Mouse (Mus musculus): Measurements from ENCODE around the gene Dars. TPM values are rescaled to one million over a fixed set of nuclear protein-coding genes. Genes with fewer than 3 reads are reported as not detected.

The Dars gene
- polyA plus RNA-seq (2012; rRNA removed), result 5.5 and 7.6 TPM in 2 replicates

- peak within 1 kb of the TSS; percentile 98 for H3K4me3 ChIP-seq (ENCODE audit: extremely low read depth, insufficient read depth, insufficient read length)
- WGBS, result under 1% methylated on average over 68 of the region's 68 CpGs
- H3K4me1 ChIP-seq (ENCODE audit: control insufficient read depth, insufficient read depth, insufficient read length), result no peaks in the 10 kb centered on the region; the same call in 1 of the 2 replicates
- peak; percentile 78 to 89 for DNase-seq (ENCODE audit: low read depth in 1 of 2, low spot score in 2 of 2)
- 0 out of 2 replicates have a peak, but pooled peaks cover 1% of the 10 kb centered on the region for H3K36me3 ChIP-seq (ENCODE audit: control insufficient read depth, insufficient read depth, low read length)
- peak within 1 kb of the TSS; percentile 96 for H3K27ac ChIP-seq (ENCODE audit: insufficient read depth, low read length)
- H3K27me3 ChIP-seq (ENCODE audit: control insufficient read depth, insufficient read depth, low read length), result no peaks in the 10 kb centered on the region
- TF ChIP-seq POLR2A (IDR thresholded peaks at IDR 0.05; ENCODE audit: low read depth, low read length), result peak; percentile 87
- TF ChIP-seq CTCF (IDR thresholded peaks at IDR 0.05; ENCODE audit: extremely low read depth, insufficient read depth, insufficient read length, insufficient replicate concordance), result no peak
These were observed at the start of gene Dars for GRCm38 (mm10) chr1:128416584-128417532. Gene Dars (minus strand): TSS chr1:128417368.

GRCm38 (mm10) chr1:128466828-128467227, 49.7 kb upstream of the Dars start:
- Histone ChIP-seq H3K4me1 (ENCODE audit: control insufficient read depth, insufficient read depth, insufficient read length) (no peaks in the 10 kb centered on the region), H3K4me3 (ENCODE audit: extremely low read depth, insufficient read depth, insufficient read length) (no peak overlapping the region), H3K27ac (ENCODE audit: insufficient read depth, low read length) (no peak overlapping the region), H3K27me3 (ENCODE audit: control insufficient read depth, insufficient read depth, low read length) (no peaks in the 10 kb centered on the region), H3K36me3 (ENCODE audit: control insufficient read depth, insufficient read depth, low read length) (no peaks in the 10 kb centered on the region)
- WGBS, result 63% methylated on average over 1 of the region's 1 CpGs
- DNase-seq (ENCODE audit: low read depth in 1 of 2, low spot score in 2 of 2), result no peak
- TF ChIP-seq CTCF (IDR thresholded peaks at IDR 0.05; ENCODE audit: extremely low read depth, insufficient read depth, insufficient read length, insufficient replicate concordance), result no peak

DNA sequence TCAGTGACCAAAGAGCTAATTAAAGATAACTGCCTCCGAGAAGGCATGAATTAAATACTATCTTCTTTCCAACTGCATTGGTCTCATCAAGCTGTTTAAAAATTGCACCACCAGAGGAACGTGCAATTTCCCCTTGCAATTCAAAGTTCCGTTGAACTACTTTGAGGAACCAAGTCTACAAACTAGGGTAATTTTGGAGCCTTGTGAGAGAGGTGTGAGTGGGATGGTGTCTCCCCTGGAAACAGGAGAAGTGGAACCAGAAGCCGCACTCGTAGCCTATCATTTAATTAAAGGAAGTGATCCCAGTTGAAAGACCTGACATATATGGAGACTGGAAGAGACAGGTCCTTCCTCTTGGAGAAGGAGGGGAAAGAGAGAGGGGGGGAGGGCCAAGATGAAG, 46.3 kb upstream of the Dars start:
- no peak for DNase-seq (ENCODE audit: low read depth in 1 of 2, low spot score in 2 of 2)
- Histone ChIP-seq H3K4me1 (ENCODE audit: control insufficient read depth, insufficient read depth, insufficient read length) (no peaks in the 10 kb centered on the region), H3K27ac (ENCODE audit: insufficient read depth, low read length) (no peak overlapping the region), H3K27me3 (ENCODE audit: control insufficient read depth, insufficient read depth, low read length) (no peaks in the 10 kb centered on the region), H3K4me3 (ENCODE audit: extremely low read depth, insufficient read depth, insufficient read length) (no peak overlapping the region), H3K36me3 (ENCODE audit: control insufficient read depth, insufficient read depth, low read length) (no peaks in the 10 kb centered on the region)
- TF ChIP-seq POLR2A (IDR thresholded peaks at IDR 0.05; ENCODE audit: low read depth, low read length), result no peak
- no peak for TF ChIP-seq CTCF (IDR thresholded peaks at IDR 0.05; ENCODE audit: extremely low read depth, insufficient read depth, insufficient read length, insufficient replicate concordance)
- 34% methylated on average over 5 of the region's 5 CpGs for WGBS

GRCm38 (mm10) chr1:128462389-128462788, 45.2 kb upstream of the Dars start:
- DNase-seq (ENCODE audit: low read depth in 1 of 2, low spot score in 2 of 2), result no peak
- Histone ChIP-seq H3K27ac (ENCODE audit: insufficient read depth, low read length) (no peak overlapping the region), H3K27me3 (ENCODE audit: control insufficient read depth, insufficient read depth, low read length) (no peaks in the 10 kb centered on the region), H3K4me1 (ENCODE audit: control insufficient read depth, insufficient read depth, insufficient read length) (no peaks in the 10 kb centered on the region), H3K4me3 (ENCODE audit: extremely low read depth, insufficient read depth, insufficient read length) (no peak overlapping the region), H3K36me3 (ENCODE audit: control insufficient read depth, insufficient read depth, low read length) (no peaks in the 10 kb centered on the region)
- no peak for TF ChIP-seq CTCF (IDR thresholded peaks at IDR 0.05; ENCODE audit: extremely low read depth, insufficient read depth, insufficient read length, insufficient replicate concordance)
- no peak for TF ChIP-seq POLR2A (IDR thresholded peaks at IDR 0.05; ENCODE audit: low read depth, low read length)
- 81% methylated on average over 3 of the region's 3 CpGs for WGBS

DNA sequence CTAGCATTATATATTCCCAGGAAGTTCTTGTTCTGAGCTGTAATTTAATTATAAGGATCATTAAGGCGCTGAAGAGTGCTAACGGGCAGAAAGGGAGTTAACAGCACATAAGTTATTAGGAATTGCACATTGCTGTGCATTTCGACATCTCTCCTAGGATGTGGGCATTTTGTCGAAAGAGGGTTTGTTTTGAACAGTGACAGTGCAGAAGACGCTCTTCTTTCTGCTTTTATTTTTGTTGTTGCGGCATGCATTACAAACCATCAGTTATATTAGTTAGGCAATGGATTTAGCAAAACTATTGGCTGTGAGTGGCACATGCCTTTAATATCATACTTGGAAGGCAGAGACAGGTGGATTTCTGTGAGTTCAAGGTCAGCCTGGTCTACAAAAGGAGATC, 43.6 kb upstream of the Dars start:
- Histone ChIP-seq H3K4me3 (ENCODE audit: extremely low read depth, insufficient read depth, insufficient read length) (no peak overlapping the region), H3K27me3 (ENCODE audit: control insufficient read depth, insufficient read depth, low read length) (0 out of 2 replicates have a peak, but pooled peaks cover 4% of the 10 kb centered on the region), H3K27ac (ENCODE audit: insufficient read depth, low read length) (no peak overlapping the region), H3K4me1 (ENCODE audit: control insufficient read depth, insufficient read depth, insufficient read length) (no peaks in the 10 kb centered on the region), H3K36me3 (ENCODE audit: control insufficient read depth, insufficient read depth, low read length) (no peaks in the 10 kb centered on the region)
- TF ChIP-seq CTCF (IDR thresholded peaks at IDR 0.05; ENCODE audit: extremely low read depth, insufficient read depth, insufficient read length, insufficient replicate concordance) (no peak), POLR2A (IDR thresholded peaks at IDR 0.05; ENCODE audit: low read depth, low read length) (no peak)
- DNase-seq (ENCODE audit: low read depth in 1 of 2, low spot score in 2 of 2), result no peak
- 89% methylated on average over 6 of the region's 6 CpGs for WGBS

GRCm38 (mm10) chr1:128459439-128459838, 42.3 kb upstream of the Dars start:
- Histone ChIP-seq H3K36me3 (ENCODE audit: control insufficient read depth, insufficient read depth, low read length) (no peaks in the 10 kb centered on the region), H3K27ac (ENCODE audit: insufficient read depth, low read length) (no peak overlapping the region), H3K4me3 (ENCODE audit: extremely low read depth, insufficient read depth, insufficient read length) (no peak overlapping the region), H3K27me3 (ENCODE audit: control insufficient read depth, insufficient read depth, low read length) (0 out of 2 replicates have a peak, but pooled peaks cover 4% of the 10 kb centered on the region), H3K4me1 (ENCODE audit: control insufficient read depth, insufficient read depth, insufficient read length) (no peaks in the 10 kb centered on the region)
- DNase-seq (ENCODE audit: low read depth in 1 of 2, low spot score in 2 of 2), result no peak
- TF ChIP-seq POLR2A (IDR thresholded peaks at IDR 0.05; ENCODE audit: low read depth, low read length) (no peak), CTCF (IDR thresholded peaks at IDR 0.05; ENCODE audit: extremely low read depth, insufficient read depth, insufficient read length, insufficient replicate concordance) (no peak)
- WGBS, result 77% methylated on average over 1 of the region's 1 CpGs

GRCm38 (mm10) chr1:128459011-128459410, 41.8 kb upstream of the Dars start:
- Histone ChIP-seq H3K4me1 (ENCODE audit: control insufficient read depth, insufficient read depth, insufficient read length) (no peaks in the 10 kb centered on the region), H3K36me3 (ENCODE audit: control insufficient read depth, insufficient read depth, low read length) (no peaks in the 10 kb centered on the region), H3K27ac (ENCODE audit: insufficient read depth, low read length) (no peak overlapping the region), H3K4me3 (ENCODE audit: extremely low read depth, insufficient read depth, insufficient read length) (no peak overlapping the region), H3K27me3 (ENCODE audit: control insufficient read depth, insufficient read depth, low read length) (0 out of 2 replicates have a peak, but pooled peaks cover 4% of the 10 kb centered on the region)
- 83% methylated on average over 3 of the region's 3 CpGs for WGBS
- DNase-seq (ENCODE audit: low read depth in 1 of 2, low spot score in 2 of 2), result no peak
- TF ChIP-seq CTCF (IDR thresholded peaks at IDR 0.05; ENCODE audit: extremely low read depth, insufficient read depth, insufficient read length, insufficient replicate concordance) (no peak), POLR2A (IDR thresholded peaks at IDR 0.05; ENCODE audit: low read depth, low read length) (no peak)
